Mouse (Mus musculus): ENCODE results near the gene Vipr1. TPM values are rescaled to one million over a fixed set of nuclear protein-coding genes. Genes with fewer than 3 reads are reported as not detected.

The Vipr1 gene
- total and polyA plus RNA-seq, 3 experiments, result 0.08 to 0.11 TPM; not detected in 1

GRCm38 (mm10) chr9:121619441-121619840, 23.1 kb upstream of the Vipr1 start:
- no peaks in the 10 kb centered on the region for H3K9me3 ChIP-seq (replicated peaks; ENCODE audit: low read length)
- TF ChIP-seq KAT2A (IDR thresholded peaks at IDR 0.05; ENCODE audit: insufficient replicate concordance, low read length) (no peak), HCFC1 (IDR thresholded peaks at IDR 0.05; ENCODE audit: low read depth, low read length) (no peak), CHD2 (IDR thresholded peaks at IDR 0.05; ENCODE audit: low read length) (no peak), JUN (IDR thresholded peaks at IDR 0.05; ENCODE audit: insufficient read depth, low read depth, low read length) (no peak), EP300 (IDR thresholded peaks at IDR 0.05; ENCODE audit: low read length) (no peak), JUND (conservative IDR thresholded peaks at IDR 0.05; ENCODE audit: low read depth, low read length) (no peak), ELF1 (IDR thresholded peaks at IDR 0.05; ENCODE audit: low read depth, low read length) (no peak), MAFK (IDR thresholded peaks at IDR 0.05; ENCODE audit: insufficient replicate concordance, low read length) (no peak), IRF4 (IDR thresholded peaks at IDR 0.05; ENCODE audit: low read depth, low read length) (no peak), USF1 (IDR thresholded peaks at IDR 0.05; ENCODE audit: low read depth, low read length) (no peak), TBP (conservative IDR thresholded peaks at IDR 0.05; ENCODE audit: low read depth, low read length) (no peak), PAX5 (IDR thresholded peaks at IDR 0.05; ENCODE audit: low read length) (no peak), POLR2AphosphoS2 (IDR thresholded peaks at IDR 0.05; ENCODE audit: low read depth, low read length) (no peak), CTCF (conservative IDR thresholded peaks at IDR 0.05 in 1 of 2, IDR thresholded peaks at IDR 0.05 in 1 of 2; ENCODE audit: low read depth in 2 of 2, low read length in 2 of 2) (no peak), SIN3A (IDR thresholded peaks at IDR 0.05; ENCODE audit: low read length) (no peak), NRF1 (IDR thresholded peaks at IDR 0.05; ENCODE audit: low read depth, low read length) (no peak), RAD21 (IDR thresholded peaks at IDR 0.05; ENCODE audit: low read depth, low read length) (no peak), E2F4 (IDR thresholded peaks at IDR 0.05; ENCODE audit: insufficient replicate concordance, low read depth, low read length) (no peak), ZKSCAN1 (IDR thresholded peaks at IDR 0.05; ENCODE audit: borderline replicate concordance, low read depth, low read length) (no peak)
- H3K27me3 ChIP-seq (replicated peaks), result peaks cover 3% of the 10 kb centered on the region
- no peak for DNase-seq (ENCODE audit: extremely low read depth)
- no peak overlapping the region for H3K4me2 ChIP-seq (ENCODE audit: insufficient read depth, low read depth, poor library complexity, severe bottlenecking)
- dilution Hi-C loops (cut with MboI; ENCODE audit: extremely low pct_ligation_motif_present, extremely low pct_unique_long_range_greater_than_20kb, low sequenced_read_pairs) (no loop called here), in situ Hi-C loops (cut with MboI; ENCODE audit: low pct_ligation_motif_present, low pct_unique_long_range_greater_than_20kb, low sequenced_read_pairs) (loop anchor here (10.0 kb wide), 1 partner anchor 375 kb away; no protein-coding TSS in a partner anchor)
- peaks cover 6 to 32% of the 10 kb centered on the region in 2 experiments for H3K4me1 ChIP-seq (ENCODE audit: control insufficient read depth in 1 of 2, insufficient read depth in 2 of 2)
- no peak overlapping the region for H3K4me3 ChIP-seq (replicated peaks in 1 of 3; ENCODE audit: low read depth in 2 of 3, low read length in 2 of 3, poor library complexity in 1 of 3)
- no peak overlapping the region for H3K9ac ChIP-seq (ENCODE audit: insufficient read depth, low read depth)
- no peaks in the 10 kb centered on the region for H3K36me3 ChIP-seq (replicated peaks in 1 of 2; ENCODE audit: control insufficient read depth in 1 of 2, insufficient read depth in 1 of 2, low read length in 1 of 2)
- H3K27ac ChIP-seq (ENCODE audit: insufficient read depth, low read depth), result no peak overlapping the region
- no peaks in the 10 kb centered on the region for H3K79me2 ChIP-seq (replicated peaks; ENCODE audit: control insufficient read depth, extremely low read depth, insufficient read depth, poor library complexity, severe bottlenecking)

GRCm38 (mm10) chr9:121623235-121623634, 19.3 kb upstream of the Vipr1 start:
- no peak overlapping the region for H3K4me2 ChIP-seq (ENCODE audit: insufficient read depth, low read depth, poor library complexity, severe bottlenecking)
- in situ Hi-C loops (cut with MboI; ENCODE audit: low pct_ligation_motif_present, low pct_unique_long_range_greater_than_20kb, low sequenced_read_pairs), result no loop called here
- H3K27ac ChIP-seq (ENCODE audit: insufficient read depth, low read depth), result no peak overlapping the region
- dilution Hi-C loops (cut with MboI; ENCODE audit: extremely low pct_ligation_motif_present, extremely low pct_unique_long_range_greater_than_20kb, low sequenced_read_pairs), result no loop called here
- H3K4me3 ChIP-seq (replicated peaks in 1 of 3; ENCODE audit: low read depth in 2 of 3, low read length in 2 of 3, poor library complexity in 1 of 3), result no peak overlapping the region
- DNase-seq (ENCODE audit: extremely low read depth), result no peak
- H3K36me3 ChIP-seq (replicated peaks in 1 of 2; ENCODE audit: control insufficient read depth in 1 of 2, insufficient read depth in 1 of 2, low read length in 1 of 2), result no peaks in the 10 kb centered on the region
- no peaks in the 10 kb centered on the region for H3K27me3 ChIP-seq (replicated peaks)
- H3K79me2 ChIP-seq (replicated peaks; ENCODE audit: control insufficient read depth, extremely low read depth, insufficient read depth, poor library complexity, severe bottlenecking), result no peaks in the 10 kb centered on the region
- TF ChIP-seq KAT2A (IDR thresholded peaks at IDR 0.05; ENCODE audit: insufficient replicate concordance, low read length) (no peak), NELFE (IDR thresholded peaks at IDR 0.05; ENCODE audit: low read depth, low read length) (no peak), MYC (IDR thresholded peaks at IDR 0.05; ENCODE audit: low read depth, low read length) (no peak), MAX (IDR thresholded peaks at IDR 0.05; ENCODE audit: low read length) (no peak), USF1 (IDR thresholded peaks at IDR 0.05; ENCODE audit: low read depth, low read length) (no peak), JUN (IDR thresholded peaks at IDR 0.05; ENCODE audit: insufficient read depth, low read depth, low read length) (no peak), BHLHE40 (IDR thresholded peaks at IDR 0.05; ENCODE audit: low read depth, low read length) (no peak), MEF2A (IDR thresholded peaks at IDR 0.05; ENCODE audit: borderline replicate concordance, low read depth, low read length) (no peak), CHD2 (IDR thresholded peaks at IDR 0.05; ENCODE audit: low read length) (no peak), NRF1 (IDR thresholded peaks at IDR 0.05; ENCODE audit: low read depth, low read length) (no peak), RAD21 (IDR thresholded peaks at IDR 0.05; ENCODE audit: low read depth, low read length) (no peak), SMC3 (IDR thresholded peaks at IDR 0.05; ENCODE audit: low read depth, low read length) (no peak), JUND (conservative IDR thresholded peaks at IDR 0.05; ENCODE audit: low read depth, low read length) (no peak), USF2 (conservative IDR thresholded peaks at IDR 0.05; ENCODE audit: low read depth, low read length) (no peak), ZNF384 (IDR thresholded peaks at IDR 0.05; ENCODE audit: low read depth, low read length) (no peak), ETS1 (conservative IDR thresholded peaks at IDR 0.05; ENCODE audit: low read depth, low read length) (no peak)
- no peaks in the 10 kb centered on the region for H3K9me3 ChIP-seq (replicated peaks; ENCODE audit: low read length)
- no peak overlapping the region for H3K9ac ChIP-seq (ENCODE audit: insufficient read depth, low read depth)
- peaks cover 0 to 15% of the 10 kb centered on the region in 2 experiments; a peak in 2 of 4 replicates for H3K4me1 ChIP-seq (ENCODE audit: control insufficient read depth in 1 of 2, insufficient read depth in 2 of 2)
